Mouse (Mus musculus): ENCODE results near the gene Srgn.

DNA sequence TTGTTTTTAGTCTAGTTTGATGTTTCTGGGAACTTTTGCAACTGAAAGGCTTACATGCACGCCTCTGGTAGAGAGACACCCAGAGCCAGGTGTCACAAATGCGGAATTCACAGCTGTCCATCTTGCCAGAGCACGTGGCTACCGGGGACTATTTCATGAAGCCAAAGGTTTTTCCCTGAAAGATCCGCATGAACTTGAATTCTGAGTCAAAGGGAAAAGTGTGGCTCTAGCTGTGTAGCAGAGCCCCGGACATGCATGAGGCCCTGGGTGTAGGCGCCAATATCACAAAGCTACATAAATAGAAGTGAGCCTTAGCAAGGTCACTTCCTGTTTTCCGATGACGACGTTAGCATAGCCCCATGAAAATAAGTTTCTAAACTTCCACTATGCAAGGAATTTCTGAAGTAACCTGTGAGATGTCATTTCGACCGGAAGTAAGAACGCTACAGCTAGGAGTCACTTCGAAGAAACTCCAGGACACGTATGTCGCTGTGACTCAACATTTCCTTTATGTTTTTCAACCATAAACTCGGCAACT, 21.2 kb downstream of the Srgn start:
- TF ChIP-seq POLR2A (IDR thresholded peaks at IDR 0.05; ENCODE audit: extremely low read depth, insufficient read depth, low read length) (no peak), CTCF (IDR thresholded peaks at IDR 0.05; ENCODE audit: low read depth, low read length) (no peak)
